Mouse (Mus musculus) frontal cortex, adult 2 months (tissue): Measurements from ENCODE around the gene Lcp1. TPM values are rescaled to one million over a fixed set of nuclear protein-coding genes. Genes with fewer than 3 reads are reported as not detected.
A peak's percentile ranks its signal among the peaks of the same experiment; 100 is the strongest.

Experiments used
- DNase-seq, 2 experiments: peaks; one replicate each; pipeline ENCODE4 v3.0.0; 2022; ENCODE audit warnings: low spot score in 1 of 2; ENCODE audit errors: extremely low spot score in 1 of 2
- polyA plus RNA-seq: library from polyadenylated mRNA; depleted of rRNA; stranded (reverse); fragments of >200 nt; gene quantifications from 2 replicates; pipeline ENCODE4 v1.2.3, GENCODE M21; 2012

Lcp1 gene
- polyA plus RNA-seq, 1 experiment, result 5.5 TPM

- DNase-seq, result no peak
Measured at GRCm38 (mm10) chr14:75197660-75198059, 66.8 kb downstream of the Lcp1 start.

DNA sequence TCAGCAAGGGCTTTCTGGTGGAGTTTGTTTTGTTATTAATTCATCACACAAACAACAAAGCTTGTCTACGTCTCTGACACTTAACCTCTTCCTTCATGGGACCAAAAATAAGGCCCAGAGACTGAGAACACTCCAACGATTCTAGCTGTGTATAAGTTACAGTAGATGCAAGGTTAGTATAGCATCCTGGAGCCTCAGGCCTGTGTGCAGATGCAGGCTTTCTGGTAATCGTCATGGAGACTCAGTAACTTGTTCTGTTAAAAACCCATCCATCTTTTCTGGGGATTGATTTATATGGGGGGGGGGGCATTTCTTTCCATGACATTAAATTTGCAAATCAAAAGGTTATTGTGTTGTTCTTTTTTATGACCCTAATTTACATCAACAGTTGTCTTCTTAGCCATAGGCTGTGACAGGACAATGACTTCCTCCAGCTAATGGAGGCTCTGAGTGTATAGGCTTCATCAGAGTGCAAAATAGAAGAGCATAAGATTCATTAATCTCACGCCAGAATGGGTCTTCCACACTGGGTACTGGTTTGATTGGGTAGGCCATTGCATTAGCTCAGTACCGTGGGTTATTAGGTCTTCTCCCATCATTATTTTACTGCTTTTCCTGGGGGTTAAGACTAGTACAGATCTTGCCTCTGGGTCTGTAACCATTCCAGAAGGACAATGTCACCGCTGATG, 74.6 kb downstream of the Lcp1 start:
- DNase-seq, result no peak

DNA sequence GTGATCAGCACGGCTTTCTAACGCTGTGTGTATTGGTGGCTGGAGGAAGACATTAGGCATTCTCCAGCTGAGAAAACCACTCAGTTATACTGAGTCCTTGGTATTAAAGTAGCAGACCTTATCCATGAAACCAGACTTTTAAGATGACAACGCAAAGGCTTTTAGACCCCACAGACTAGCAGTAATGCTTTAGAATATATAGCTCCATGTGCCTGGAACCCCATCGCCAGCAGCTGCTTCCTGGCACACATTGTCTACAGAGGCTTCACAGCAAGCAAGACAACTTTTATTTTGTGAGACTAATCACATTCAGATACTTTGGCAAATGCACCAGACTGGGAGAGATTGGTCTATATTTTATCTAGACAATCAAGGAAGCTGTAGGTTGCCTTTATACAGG, 75.4 kb downstream of the Lcp1 start:
- DNase-seq, result no peak

DNA sequence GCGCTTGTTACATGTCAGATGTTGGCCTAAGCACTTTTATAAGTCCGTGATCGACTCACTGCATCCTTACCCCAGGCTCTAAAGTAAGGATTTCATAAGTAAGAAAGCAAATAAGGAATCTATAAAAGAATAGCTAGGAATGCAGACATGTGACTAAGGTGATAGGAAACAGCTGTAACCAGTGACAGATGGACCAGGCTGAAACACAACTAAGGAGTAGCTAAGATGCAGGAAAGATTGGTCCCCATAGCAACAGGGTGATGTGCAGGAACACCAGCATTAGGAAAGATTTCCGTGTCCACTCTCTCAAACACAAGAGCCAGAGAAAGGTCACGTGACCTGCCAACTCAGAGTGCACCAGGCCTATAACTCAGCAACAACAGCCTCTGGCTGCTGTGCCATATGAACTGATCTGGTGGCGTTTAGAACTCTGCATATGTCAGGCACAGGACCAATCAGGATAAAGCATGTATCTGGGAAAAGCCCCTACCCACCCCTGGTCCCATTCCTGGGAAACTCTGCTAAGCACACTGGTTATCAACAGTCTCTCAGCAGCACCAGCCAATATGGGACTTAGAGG, 77.8 kb downstream of the Lcp1 start:
- no peak for DNase-seq

DNA sequence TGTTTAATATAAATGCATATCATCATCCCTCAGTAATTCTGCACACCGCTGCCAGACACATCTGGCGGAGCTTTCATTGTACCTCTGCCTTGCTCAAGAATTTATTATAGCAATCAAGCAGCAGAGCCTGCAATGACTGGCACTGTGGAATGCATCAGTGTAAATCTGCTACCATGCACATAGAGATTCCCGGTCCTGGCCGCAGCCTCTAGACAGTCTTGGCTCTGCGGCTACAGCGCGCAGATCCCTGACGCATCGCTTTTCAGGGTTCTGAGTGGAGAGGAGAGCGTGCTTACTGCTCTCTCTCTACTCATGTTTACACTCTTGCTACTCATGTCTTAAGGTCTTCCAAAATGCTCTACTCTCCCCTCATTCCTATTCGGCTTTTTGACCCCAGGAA, 82.9 kb downstream of the Lcp1 start:
- no peak for DNase-seq

- DNase-seq, result no peak
Measured at GRCm38 (mm10) chr14:75218843-75219242, 87.9 kb downstream of the Lcp1 start.

DNA sequence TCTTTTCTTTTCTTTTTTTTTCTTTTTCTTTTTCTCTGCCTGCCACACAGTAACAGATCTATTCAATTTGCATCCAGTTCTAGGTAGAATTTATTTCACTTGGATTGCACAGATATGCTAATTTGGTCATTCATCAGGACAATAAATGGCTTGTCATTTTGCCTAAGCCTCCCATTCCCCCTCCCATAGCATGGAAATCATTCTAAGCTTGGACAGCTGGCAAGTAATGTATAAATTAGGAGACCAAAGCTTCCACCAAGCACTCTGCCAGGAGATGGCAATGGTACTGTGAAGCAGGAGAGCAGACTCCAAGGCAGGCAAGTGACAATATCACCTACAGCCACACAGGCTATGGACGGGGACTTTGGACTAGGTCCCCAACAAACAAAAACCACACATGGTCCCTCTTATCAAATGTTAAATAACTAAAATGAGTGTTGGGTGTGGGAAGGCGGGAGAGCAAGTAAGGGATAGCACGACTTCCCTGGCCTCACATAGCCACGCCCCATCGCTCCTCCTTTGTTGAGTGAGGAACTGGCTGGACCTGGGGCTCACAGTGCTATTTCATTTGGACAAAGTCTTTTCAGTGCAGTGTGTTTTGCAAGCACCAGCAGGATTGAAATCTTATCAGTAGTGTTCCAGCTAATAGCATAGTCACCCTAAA, 88.5 kb downstream of the Lcp1 start:
- DNase-seq, result no peak

DNA sequence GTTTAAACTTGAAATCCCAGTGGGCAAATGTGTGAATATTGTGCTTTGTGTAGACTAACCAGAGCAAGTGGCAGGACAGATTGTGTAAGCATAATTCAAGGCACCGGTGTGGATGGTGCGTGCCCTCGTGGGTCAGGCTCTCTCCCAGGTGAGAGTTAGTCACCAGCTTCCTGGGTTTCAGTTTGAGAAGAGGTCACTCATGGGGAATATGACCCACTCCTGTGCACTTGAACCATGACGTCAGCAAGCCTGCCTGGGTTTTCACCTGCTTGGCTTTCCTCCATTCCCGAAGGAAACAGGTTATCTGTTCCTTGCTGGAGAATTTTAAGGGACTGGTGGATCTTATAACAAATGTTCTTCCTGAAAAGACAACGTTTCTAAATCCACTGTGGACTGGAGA, 91.5 kb downstream of the Lcp1 start:
- no peak for DNase-seq

- DNase-seq, result no peak
Measured at GRCm38 (mm10) chr14:75227453-75228084, 96.7 kb downstream of the Lcp1 start.

DNA sequence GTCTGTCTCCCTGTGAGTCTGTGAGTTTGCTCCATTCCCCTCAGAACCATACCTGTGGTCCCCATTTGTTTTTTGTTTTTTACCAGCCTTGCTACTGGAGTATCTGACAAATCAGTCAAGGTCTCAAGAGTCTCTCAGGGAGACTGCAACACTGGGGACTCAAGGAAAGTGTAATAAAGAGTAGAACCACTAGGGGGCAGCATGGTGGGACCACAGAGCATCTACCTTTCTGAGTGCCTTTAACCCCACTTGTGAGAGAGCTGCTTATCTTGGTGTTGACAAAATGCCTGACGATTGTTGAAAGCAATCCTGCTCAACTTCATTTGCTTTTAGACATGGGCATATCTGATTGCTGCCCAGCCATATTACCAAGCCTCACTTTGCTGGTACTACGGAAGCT, 98.9 kb downstream of the Lcp1 start:
- peak in 1 of 2 experiments; percentile 82 for DNase-seq

GRCm38 (mm10) chr14:75233070-75233469, 102.2 kb downstream of the Lcp1 start:
- DNase-seq, result no peak

DNA sequence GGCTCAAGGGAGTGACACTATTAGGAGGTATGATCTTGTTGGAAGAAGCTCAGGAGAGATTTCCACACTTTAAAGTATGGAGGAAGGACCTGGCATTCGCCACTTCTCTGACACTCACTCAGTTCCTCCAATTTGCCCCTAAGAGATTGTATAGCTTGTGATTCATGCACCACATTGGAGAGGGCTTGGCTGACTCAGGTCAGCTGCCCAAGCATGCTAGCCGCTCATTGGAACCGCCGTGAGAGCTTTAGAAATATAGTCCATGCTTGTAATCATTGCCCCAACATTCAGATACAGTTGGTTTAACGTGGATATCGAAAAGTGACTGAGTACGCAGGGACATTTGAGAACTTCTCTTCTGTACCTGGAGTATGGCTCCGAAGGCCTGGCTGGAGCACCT, 104.7 kb downstream of the Lcp1 start:
- DNase-seq, result no peak

DNA sequence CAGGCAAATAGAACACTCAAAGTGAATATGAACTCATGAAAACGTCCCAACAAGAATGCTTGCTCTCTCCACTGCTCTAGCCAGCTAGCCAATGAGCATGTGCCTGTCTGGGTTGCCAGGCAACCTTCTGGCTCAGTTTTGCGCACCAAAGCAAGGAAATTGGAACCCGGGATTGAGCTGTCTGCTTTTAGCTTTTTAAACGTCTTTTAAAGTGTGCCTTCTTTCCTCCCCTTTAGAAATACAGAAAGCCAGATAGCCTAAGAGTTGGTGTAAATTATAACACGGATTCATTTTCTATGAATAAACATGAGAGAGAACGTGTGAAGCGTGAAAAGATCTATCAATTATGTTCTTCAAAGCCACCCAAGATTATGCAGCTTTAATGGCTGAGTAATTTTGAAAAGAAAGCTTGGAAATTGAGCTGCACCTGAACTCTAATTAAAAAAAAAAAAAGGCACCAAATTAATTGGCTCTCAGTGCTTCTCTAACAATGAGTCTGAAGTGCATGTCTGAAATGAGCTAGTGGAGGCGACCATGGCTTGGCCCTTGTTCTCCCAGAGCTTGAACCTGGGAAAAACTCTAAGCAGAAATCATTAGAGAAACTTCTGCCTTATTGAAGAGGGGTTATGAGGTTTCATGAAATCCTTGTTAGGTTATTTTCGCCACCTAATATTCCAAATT, 105.2 kb downstream of the Lcp1 start:
- DNase-seq, result peak; percentile 12 to 69

- DNase-seq, result no peak
Measured at GRCm38 (mm10) chr14:75236636-75237003, 105.7 kb downstream of the Lcp1 start.

DNA sequence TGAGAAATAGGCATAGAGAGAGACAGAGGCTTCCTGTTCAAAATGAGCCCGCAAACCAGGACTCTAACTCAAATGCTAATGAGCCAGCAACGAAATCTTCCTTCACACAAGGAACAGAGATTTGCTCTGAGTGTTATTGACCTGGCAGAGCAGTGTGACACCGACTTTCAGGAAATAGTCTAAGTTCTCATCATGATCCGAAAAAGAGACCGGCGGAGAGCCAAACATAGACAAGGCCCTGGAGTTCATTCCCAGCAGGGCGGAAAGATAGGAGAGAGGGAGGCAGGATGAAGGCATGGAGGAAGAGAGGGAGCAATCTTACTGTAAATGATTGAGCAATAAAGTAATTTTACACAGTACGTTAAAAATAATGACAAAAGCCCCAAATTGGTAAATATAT, 106.2 kb downstream of the Lcp1 start:
- no peak for DNase-seq

DNA sequence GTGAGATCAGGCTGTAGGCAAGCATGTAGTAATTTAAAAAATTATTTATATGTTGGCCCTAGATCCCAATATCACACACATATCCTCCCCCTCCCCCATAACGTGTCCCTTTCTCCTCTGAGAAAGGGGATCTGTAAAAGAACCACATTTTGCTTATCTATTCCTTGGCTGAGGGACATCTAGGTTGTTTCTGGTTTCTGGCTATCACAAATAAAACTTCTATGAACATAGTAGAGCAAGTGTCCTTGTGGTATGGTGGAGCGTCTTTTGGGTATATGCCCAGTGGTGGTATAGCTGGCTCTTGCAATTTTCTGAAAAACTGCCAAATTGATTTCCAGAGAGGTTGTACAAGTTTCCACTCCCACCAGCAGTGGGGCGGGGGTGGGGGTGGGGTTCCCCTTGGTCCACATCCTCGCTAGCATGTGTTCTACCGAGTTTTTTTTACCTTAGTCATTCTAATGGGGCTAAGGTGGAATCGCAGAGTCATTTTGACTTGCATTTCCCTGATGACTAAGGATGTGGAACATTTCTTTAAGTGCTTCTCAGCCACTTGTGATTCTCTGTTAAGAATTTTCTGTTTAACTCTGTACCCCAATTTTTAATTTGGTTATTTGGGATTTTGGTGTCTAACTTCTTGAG, 107.3 kb downstream of the Lcp1 start:
- no peak for DNase-seq

- no peak for DNase-seq
Measured at GRCm38 (mm10) chr14:75242087-75242486, 111.2 kb downstream of the Lcp1 start, which contains the start of gene Cpb2. Gene Cpb2 (plus strand): TSS chr14:75242287.

GRCm38 (mm10) chr14:75246024-75247000, 115.4 kb downstream of the Lcp1 start:
- DNase-seq, result no peak

DNA sequence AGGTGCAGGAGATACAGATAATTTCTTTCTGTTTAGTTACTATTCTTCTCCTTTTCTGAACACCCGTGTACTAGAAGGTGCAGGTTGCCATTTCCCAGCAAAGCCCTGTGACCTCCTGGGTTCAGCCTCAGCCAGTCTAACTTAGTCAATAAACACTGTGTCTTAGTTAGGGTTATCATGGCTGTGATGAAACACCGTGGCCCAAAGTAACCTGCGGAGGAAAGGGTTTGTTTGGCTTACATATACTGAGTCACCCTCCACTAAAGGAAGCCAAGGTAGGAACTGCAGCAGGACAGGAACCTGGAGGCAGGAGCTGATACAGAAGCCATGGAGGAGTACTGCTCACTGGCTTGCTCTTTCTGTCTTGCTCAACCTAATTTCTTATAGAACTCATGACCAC, 119.5 kb downstream of the Lcp1 start:
- DNase-seq, result no peak
